Mouse (Mus musculus) embryonic facial prominence, embryonic 11.5 days (tissue): ENCODE measurements at regions not wholly inside any gene's neighbourhood (a gene's known extent, or its start where the extent isn't known, plus 50 kb on each side); places are given as distances from the start of the nearest gene placed in this dataset.

Experiments
- ATAC-seq: fragments of 200-750 bp; cut with Nextera tagmentation; replicated peaks from 2 replicates; pipeline ENCODE4 v1.8.0; 2017; ENCODE audit warnings: low read depth; ENCODE audit not compliant: insufficient number of reproducible peaks, low FRiP score, low TSS enrichment
- DNase-seq: peaks from one replicate; pipeline ENCODE4 v3.0.0-alpha.2; 2015; ENCODE audit warnings: low spot score
- H3K27ac ChIP-seq: fragments of 300-500 bp; sonication (generic); replicated peaks from 2 replicates; pipeline ENCODE4 v1.5.1; 2014; ENCODE audit warnings: mild to moderate bottlenecking, low read depth, low read length, control low read depth
- H3K27me3 ChIP-seq: fragments of 300-500 bp; sonication (generic); 2 replicates; pipeline ENCODE4 v1.6.1; 2014; ENCODE audit warnings: mild to moderate bottlenecking, low read length, moderate library complexity, mixed read lengths; ENCODE audit not compliant: control insufficient read depth, insufficient read depth
- H3K36me3 ChIP-seq: fragments of 300-500 bp; sonication (generic); replicated peaks from 2 replicates; pipeline ENCODE4 v1.6.1; 2014; ENCODE audit warnings: low read depth, mild to moderate bottlenecking, low read length, moderate library complexity, mixed read lengths; ENCODE audit not compliant: control insufficient read depth, insufficient read depth
- H3K4me1 ChIP-seq: fragments of 300-500 bp; sonication (generic); 2 replicates; pipeline ENCODE4 v1.6.1; 2014; ENCODE audit warnings: low read length, mixed read lengths; ENCODE audit not compliant: control insufficient read depth, insufficient read depth
- H3K4me2 ChIP-seq: fragments of 300-500 bp; sonication (generic); 2 replicates; pipeline ENCODE4 v1.6.1; 2014; ENCODE audit warnings: low read depth, mild to moderate bottlenecking, control low read depth, low read length, moderate library complexity
- H3K4me3 ChIP-seq: fragments of 300-500 bp; sonication (generic); 2 replicates; pipeline ENCODE4 v1.5.1; 2014; ENCODE audit warnings: low read depth, low read length, control low read depth
- H3K9ac ChIP-seq: fragments of 300-500 bp; sonication (generic); replicated peaks from 2 replicates; pipeline ENCODE4 v1.6.1; 2014; ENCODE audit warnings: mild to moderate bottlenecking, control low read depth, low read length
- H3K9me3 ChIP-seq: fragments of 300-500 bp; sonication (generic); replicated peaks from 2 replicates; pipeline ENCODE4 v1.6.1; 2016; ENCODE audit warnings: mild to moderate bottlenecking, low read length, inconsistent platforms, mixed read lengths; ENCODE audit not compliant: control insufficient read depth
- WGBS: fragments of 180-500 bp; shearing (Covaris S2); extraction: QIAGEN DNeasy Blood & Tissue Kit; methylation state at CpG from one replicate; pipeline ENCODE4 v1.1.7; 2014; 5-methylcytosine and 5-hydroxymethylcytosine counted together

- no peak overlapping the region for H3K9ac ChIP-seq
- 88% methylated on average over 3 of the region's 3 CpGs for WGBS
- H3K27me3 ChIP-seq, result no peaks in the 10 kb centered on the region
Measured at GRCm38 (mm10) chr7:52399513-52399912, 384.0 kb upstream of the 1700015G11Rik start.

GRCm38 (mm10) chr7:52391793-52392192 is 376.3 kb upstream of the 1700015G11Rik start:
- H3K27me3 ChIP-seq, result no peaks in the 10 kb centered on the region
- DNase-seq (peak; percentile 83), ATAC-seq (no peak)
- H3K27ac ChIP-seq, result no peak overlapping the region
- no peak overlapping the region for H3K9ac ChIP-seq
- no peaks in the 10 kb centered on the region for H3K9me3 ChIP-seq
- 24% methylated on average over 2 of the region's 2 CpGs for WGBS
- no peaks in the 10 kb centered on the region for H3K4me1 ChIP-seq
- H3K4me2 ChIP-seq, result no peak overlapping the region
- no peak overlapping the region for H3K4me3 ChIP-seq
- H3K36me3 ChIP-seq, result no peaks in the 10 kb centered on the region

More at GRCm38 (mm10) chr7:52399513-52399912, 384.0 kb upstream of the 1700015G11Rik start:
- Histone ChIP-seq H3K27ac (no peak overlapping the region), H3K4me2 (no peak overlapping the region), H3K36me3 (no peaks in the 10 kb centered on the region), H3K9me3 (no peaks in the 10 kb centered on the region), H3K4me3 (no peak overlapping the region), H3K4me1 (no peaks in the 10 kb centered on the region)
- ATAC-seq (no peak), DNase-seq (no peak)
